Mouse (Mus musculus) T-cell, adult 66 days (primary cell): ENCODE measurements around the gene A830005F24Rik. TPM values are rescaled to one million over a fixed set of nuclear protein-coding genes. Genes with fewer than 3 reads are reported as not detected.

Source experiments
- total RNA-seq, 2 experiments: library from RNA; stranded (reverse); gene quantifications; 3 replicates in 1 of 2; 4 replicates in 1 of 2; pipeline ENCODE4 v1.2.4; 2023

Gene A830005F24Rik
- total RNA-seq = under 1 TPM in 1 of 2 experiments, not detected in 1; 0.76 TPM

DNA sequence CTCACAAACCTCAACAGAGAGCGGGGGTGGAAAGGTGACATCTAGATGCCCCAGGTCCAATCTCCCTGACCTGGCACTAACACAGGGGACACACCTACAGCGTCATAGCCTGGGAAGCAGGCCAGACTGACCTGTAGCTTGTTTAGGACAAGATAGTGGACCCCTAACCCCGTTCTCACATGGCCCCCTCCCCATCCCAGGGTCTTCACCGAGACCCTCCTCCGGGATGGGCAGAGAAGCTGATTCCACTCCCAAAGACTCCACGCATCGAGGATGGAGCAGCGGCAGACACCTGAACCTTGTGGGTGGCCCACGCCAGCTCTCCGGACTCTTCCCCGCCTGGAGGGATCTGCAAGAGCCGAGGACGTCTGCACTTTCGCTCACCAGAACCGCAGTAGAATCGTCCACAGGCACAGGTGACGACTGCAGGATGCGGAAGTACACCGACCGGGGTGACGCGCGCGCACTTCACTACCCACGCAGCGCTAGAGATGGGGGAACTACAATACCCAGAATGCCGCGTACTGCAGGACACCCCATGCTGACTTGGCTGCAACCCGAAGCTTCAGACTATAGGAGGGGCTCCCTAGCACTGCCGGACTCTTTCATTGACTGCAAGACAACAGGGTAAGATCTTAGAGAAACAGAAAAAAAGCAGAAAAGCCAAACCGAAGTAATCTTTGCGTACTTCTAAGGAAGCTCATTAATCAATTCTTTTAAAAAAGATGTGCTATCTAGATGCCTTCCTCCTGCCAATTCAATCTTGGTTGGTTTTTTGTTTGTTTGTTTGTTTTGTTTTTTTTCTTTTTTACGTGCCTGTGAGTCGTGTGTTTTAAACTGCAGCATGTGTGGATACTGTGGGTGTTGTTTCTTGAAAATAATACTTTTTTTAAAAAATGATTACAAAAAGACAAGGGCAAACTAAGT lies at the start of gene A830005F24Rik, which contains the start of gene Zfp169:
Gene A830005F24Rik, plus strand, starts transcription at position 568 of the 927 bp plus-strand sequence.
Gene Zfp169, minus strand, starts transcription at position 449 of the 927 bp plus-strand sequence.

Other genes with a start within 250 kb of the A830005F24Rik start
- gene Zfp169, start 119 bp upstream of the A830005F24Rik start, total RNA-seq = 10 to 100 TPM; 32.1 to 32.3 TPM
- 1 to 10 TPM; 5.8 to 5.9 TPM for gene Ptpdc1, start 112.1 kb downstream of the A830005F24Rik start, total RNA-seq
- not detected for gene Barx1, start 149.4 kb downstream of the A830005F24Rik start, total RNA-seq